Mouse (Mus musculus) hindbrain, embryonic 12.5 days (tissue): ENCODE results near the gene Il4i1. TPM values are rescaled to one million over a fixed set of nuclear protein-coding genes. Genes with fewer than 3 reads are reported as not detected.

Source experiments
- ATAC-seq: fragments of 200-750 bp; cut with Nextera tagmentation; 2 replicates; pipeline ENCODE4 v1.8.0; 2017; ENCODE audit warnings: moderate TSS enrichment; ENCODE audit not compliant: low FRiP score
- H3K27ac ChIP-seq: fragments of 300-500 bp; sonication (generic); 2 replicates; pipeline ENCODE4 v1.5.1; 2016; ENCODE audit warnings: mild to moderate bottlenecking
- H3K27me3 ChIP-seq: fragments of 300-500 bp; sonication (generic); 2 replicates; pipeline ENCODE4 v1.6.1; 2016; ENCODE audit warnings: mild to moderate bottlenecking
- H3K36me3 ChIP-seq: fragments of 300-500 bp; sonication (generic); 2 replicates; pipeline ENCODE4 v1.6.1; 2016; ENCODE audit warnings: mild to moderate bottlenecking
- H3K4me1 ChIP-seq: fragments of 300-500 bp; sonication (generic); 2 replicates; pipeline ENCODE4 v1.6.1; 2016
- H3K4me2 ChIP-seq: fragments of 300-500 bp; sonication (generic); replicated peaks from 2 replicates; pipeline ENCODE4 v1.6.1; 2016; ENCODE audit warnings: mild to moderate bottlenecking
- H3K4me3 ChIP-seq: fragments of 300-500 bp; sonication (generic); 2 replicates; pipeline ENCODE4 v1.5.1; 2016; ENCODE audit warnings: mild to moderate bottlenecking
- H3K9ac ChIP-seq: fragments of 300-500 bp; sonication (generic); 2 replicates; pipeline ENCODE4 v1.6.1; 2016; ENCODE audit warnings: mild to moderate bottlenecking, moderate library complexity
- H3K9me3 ChIP-seq: fragments of 300-500 bp; sonication (generic); replicated peaks from 2 replicates; pipeline ENCODE4 v1.6.1; 2016; ENCODE audit warnings: mild to moderate bottlenecking
- WGBS: fragments of 180-500 bp; shearing (Covaris S2); methylation state at CpG from one replicate; pipeline ENCODE4 v1.1.7; 2016; 5-methylcytosine and 5-hydroxymethylcytosine counted together
- polyA plus RNA-seq: library from polyadenylated mRNA; unstranded; fragments of >200 nt; fragmentation: Nextera tagmentation; extraction: Ambion mirVana; gene quantifications from 2 replicates; pipeline ENCODE4 v1.2.1, GENCODE M21; 2016

Gene Il4i1
- polyA plus RNA-seq, 1 experiment from 2014 or later, result 1.8 TPM

DNA sequence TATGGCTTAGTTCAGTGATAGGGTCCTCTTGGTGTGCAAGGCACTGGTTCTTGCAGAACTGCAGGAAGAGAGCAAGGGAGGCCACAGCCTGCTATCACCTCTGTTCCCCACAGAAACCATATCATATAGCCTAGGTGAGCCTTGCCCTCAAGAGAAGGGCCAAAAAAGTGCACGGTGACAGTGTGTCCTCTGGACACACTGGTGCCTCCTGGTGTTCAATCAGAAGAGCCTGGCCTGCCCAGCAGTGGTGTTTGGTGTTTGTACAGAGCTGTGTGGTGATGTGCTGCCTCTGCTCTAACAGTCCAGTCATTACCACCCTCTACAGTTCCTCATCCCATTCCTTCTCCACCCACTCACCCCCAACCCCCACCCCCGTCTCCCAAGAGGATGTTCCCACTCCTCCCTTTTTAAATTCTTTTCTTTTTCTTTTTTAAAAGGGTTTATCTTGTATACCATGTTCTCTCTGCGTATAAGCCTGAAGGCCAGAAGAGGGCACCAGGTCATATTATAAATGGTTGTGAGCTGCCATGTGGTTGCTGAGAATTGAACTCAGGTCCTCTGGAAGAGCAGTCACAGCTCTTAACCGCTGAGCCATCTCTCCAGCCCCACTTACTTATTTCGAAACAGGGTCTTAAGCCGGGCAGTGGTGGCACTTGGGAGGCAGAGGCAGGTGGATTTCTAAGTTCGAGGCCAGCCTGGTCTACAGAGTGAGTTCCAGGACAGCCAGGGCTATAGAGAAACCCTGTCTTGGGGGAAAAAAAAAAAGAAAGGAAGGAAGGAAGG is 5.7 kb downstream of the Il4i1 start:
- H3K4me2 ChIP-seq, result no peak overlapping the region
- H3K36me3 ChIP-seq, result no peaks in the 10 kb centered on the region
- no peak overlapping the region for H3K9ac ChIP-seq
- ATAC-seq, result no peak
- H3K4me3 ChIP-seq, result no peak overlapping the region
- no peak overlapping the region for H3K27ac ChIP-seq
- peaks cover 45% of the 10 kb centered on the region for H3K4me1 ChIP-seq
- 88% methylated on average over 7 of the region's 7 CpGs for WGBS
- no peaks in the 10 kb centered on the region for H3K27me3 ChIP-seq
- H3K9me3 ChIP-seq, result no peaks in the 10 kb centered on the region

DNA sequence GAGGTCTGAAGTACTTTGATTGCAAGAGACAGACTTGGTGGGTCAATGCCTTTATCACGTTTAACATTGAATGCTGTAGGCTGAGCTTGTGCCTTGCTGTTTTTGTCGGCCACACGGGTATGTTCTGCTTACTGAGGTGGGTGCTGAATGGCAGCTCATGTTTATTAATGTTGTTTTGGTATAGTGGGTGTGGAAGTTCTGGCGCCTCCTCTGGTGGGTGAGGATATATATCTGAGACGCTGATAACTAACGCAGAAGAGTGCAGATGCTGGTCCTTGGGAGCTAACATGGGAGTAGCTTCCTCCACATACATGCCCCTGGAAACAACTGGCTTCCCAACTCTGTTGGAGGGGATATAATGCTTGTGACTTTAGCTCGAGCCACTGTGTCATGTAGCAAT is 7.2 kb downstream of the Il4i1 start:
- Histone ChIP-seq H3K4me1 (peaks cover 30% of the 10 kb centered on the region), H3K27ac (no peak overlapping the region), H3K9me3 (no peaks in the 10 kb centered on the region), H3K27me3 (no peaks in the 10 kb centered on the region), H3K9ac (no peak overlapping the region), H3K4me2 (no peak overlapping the region), H3K36me3 (peaks cover 5% of the 10 kb centered on the region), H3K4me3 (no peak overlapping the region)
- ATAC-seq, result no peak
- 40% methylated on average over 7 of the region's 7 CpGs for WGBS

DNA sequence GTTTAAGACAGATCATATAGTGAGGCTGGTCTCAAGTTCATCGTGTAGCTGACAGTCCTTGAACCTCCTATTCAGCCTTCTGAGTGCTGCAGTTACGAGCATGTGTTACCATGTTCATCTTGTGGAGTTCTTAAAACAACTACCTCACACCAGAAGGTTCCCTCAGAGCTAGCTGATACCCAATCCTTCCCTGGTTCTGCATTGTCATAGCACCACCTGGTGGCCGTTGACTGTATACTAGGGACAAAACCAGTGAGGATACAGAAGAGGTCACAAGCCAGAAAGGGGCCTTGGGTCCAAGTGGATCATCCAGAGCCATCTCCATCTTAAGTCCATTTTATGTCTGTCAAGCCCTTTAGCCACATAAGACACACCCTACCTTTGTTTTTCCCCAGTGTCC is 8.7 kb downstream of the Il4i1 start:
- H3K4me1 ChIP-seq, result peaks cover 15% of the 10 kb centered on the region
- WGBS, result 31% methylated on average over 3 of the region's 3 CpGs
- H3K27ac ChIP-seq, result no peak overlapping the region; the same call in 1 of the 2 replicates
- H3K4me2 ChIP-seq, result no peak overlapping the region
- no peaks in the 10 kb centered on the region for H3K27me3 ChIP-seq
- H3K9me3 ChIP-seq, result no peaks in the 10 kb centered on the region
- ATAC-seq, result peak; percentile 68
- peaks cover 20% of the 10 kb centered on the region for H3K36me3 ChIP-seq
- H3K4me3 ChIP-seq, result no peak overlapping the region
- H3K9ac ChIP-seq, result no peak overlapping the region

DNA sequence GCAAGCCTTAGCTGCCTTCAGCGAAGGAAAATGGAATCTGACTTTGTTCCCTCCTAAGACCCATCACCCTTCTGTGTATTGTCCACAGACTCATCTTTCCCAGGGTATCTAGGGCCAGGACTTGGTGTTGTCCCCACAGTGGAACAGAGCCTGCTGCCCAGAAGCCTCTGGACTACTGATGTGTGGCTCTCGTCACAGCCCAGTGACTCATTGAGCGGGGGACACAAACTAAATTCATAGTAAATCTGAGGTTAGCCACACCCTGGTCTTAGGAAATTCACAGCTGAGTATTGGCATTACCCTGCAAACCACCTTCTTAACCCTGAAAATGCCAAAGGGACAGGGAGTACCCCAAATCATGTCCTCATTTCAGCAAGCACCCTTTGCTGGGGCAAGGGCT is 10.6 kb downstream of the Il4i1 start:
- Histone ChIP-seq H3K36me3 (peaks cover 38% of the 10 kb centered on the region), H3K27ac (no peak overlapping the region), H3K9me3 (no peaks in the 10 kb centered on the region), H3K9ac (no peak overlapping the region), H3K4me1 (peaks cover 8% of the 10 kb centered on the region; the same call in 1 of the 2 replicates), H3K4me2 (no peak overlapping the region), H3K27me3 (no peaks in the 10 kb centered on the region), H3K4me3 (no peak overlapping the region)
- 93% methylated on average over 3 of the region's 3 CpGs for WGBS
- no peak for ATAC-seq

DNA sequence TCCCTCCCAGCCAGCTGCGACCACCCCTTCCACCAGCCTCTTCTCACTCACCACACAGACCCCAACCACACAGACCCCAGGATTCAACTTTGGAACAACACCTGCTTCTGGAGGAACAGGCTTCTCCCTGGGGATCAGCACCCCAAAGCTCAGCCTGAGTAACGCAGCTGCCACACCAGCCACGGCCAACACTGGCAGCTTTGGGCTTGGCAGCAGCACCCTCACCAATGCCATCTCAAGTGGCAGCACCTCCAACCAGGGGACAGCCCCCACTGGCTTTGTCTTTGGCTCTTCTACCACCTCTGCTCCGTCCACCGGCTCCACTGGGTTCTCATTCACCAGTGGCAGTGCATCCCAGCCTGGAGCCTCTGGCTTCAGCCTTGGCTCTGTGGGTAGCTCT is 12.5 kb downstream of the Il4i1 start:
- ATAC-seq, result no peak
- H3K4me1 ChIP-seq, result peaks cover 8% of the 10 kb centered on the region; the same call in 1 of the 2 replicates
- peaks cover 44% of the 10 kb centered on the region for H3K36me3 ChIP-seq

DNA sequence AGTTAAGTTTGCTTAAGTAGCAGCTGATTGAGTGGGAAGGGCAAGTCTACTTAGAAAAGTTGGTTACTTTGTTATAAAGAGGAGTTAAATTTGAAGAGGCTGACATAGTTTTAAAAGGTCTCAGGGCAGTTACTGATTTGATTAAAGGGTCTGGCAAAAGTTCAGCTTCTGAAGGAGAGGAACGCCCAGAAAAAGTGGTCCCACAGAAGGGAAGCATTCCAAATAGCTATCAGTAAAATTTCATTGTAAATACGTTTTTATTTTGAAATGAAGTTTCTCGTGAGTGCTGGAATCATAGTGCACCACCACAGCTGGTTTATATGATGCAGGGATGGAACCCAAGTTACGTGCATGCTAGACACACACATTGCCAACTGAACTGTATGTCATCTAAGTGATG is 16.6 kb downstream of the Il4i1 start:
- Histone ChIP-seq H3K4me2 (no peak overlapping the region), H3K27me3 (peaks cover 2% of the 10 kb centered on the region; the same call in 1 of the 2 replicates), H3K36me3 (peaks cover 44% of the 10 kb centered on the region), H3K27ac (no peak overlapping the region), H3K4me3 (no peak overlapping the region), H3K4me1 (no peaks in the 10 kb centered on the region), H3K9ac (no peak overlapping the region), H3K9me3 (no peaks in the 10 kb centered on the region)
- no peak for ATAC-seq
- 83% methylated on average over 4 of the region's 4 CpGs for WGBS

More for the DNA sequence above, 12.5 kb downstream of the Il4i1 start:
- no peaks in the 10 kb centered on the region for H3K9me3 ChIP-seq
- no peaks in the 10 kb centered on the region for H3K27me3 ChIP-seq
- no peak overlapping the region for H3K4me2 ChIP-seq
- H3K9ac ChIP-seq, result no peak overlapping the region
- WGBS, result 97% methylated on average over 5 of the region's 5 CpGs
- H3K27ac ChIP-seq, result no peak overlapping the region
- no peak overlapping the region for H3K4me3 ChIP-seq

DNA sequence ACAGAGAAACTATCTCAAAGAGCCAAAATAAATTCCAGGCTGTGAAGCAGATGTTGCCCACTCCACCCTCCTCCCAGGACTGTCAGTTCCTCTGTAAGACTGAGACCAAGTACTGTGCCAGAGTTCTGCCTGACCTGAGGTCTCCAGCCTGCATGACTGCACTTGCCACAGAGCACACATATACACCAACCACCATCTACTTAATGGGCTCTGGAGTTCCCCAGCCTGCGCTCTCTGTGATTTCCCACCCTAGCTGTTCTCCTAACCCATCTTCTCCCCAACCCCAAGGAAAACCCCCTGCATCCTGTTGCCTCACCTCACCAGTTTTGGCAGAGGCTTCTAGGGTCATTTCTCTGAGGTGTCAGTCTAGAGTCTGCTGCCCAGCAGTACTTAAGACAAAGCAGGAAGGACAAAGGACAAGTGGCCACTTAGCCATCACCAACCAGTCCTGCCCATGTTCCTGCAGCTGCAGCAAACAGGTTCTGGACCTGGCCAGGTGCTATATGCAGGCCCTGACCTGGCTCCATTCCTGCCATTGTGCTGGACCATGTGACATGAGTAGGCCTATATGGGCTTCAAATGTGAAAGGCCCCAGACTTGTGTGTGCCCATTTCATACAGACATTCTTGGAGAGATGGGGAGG is 19.3 kb downstream of the Il4i1 start:
- Histone ChIP-seq H3K9me3 (no peaks in the 10 kb centered on the region), H3K27me3 (peaks cover 29% of the 10 kb centered on the region), H3K27ac (no peak overlapping the region), H3K9ac (no peak overlapping the region), H3K4me1 (peaks cover 14% of the 10 kb centered on the region), H3K4me2 (no peak overlapping the region), H3K4me3 (no peak overlapping the region), H3K36me3 (peaks cover 21% of the 10 kb centered on the region)
- WGBS, result 88% methylated on average over 1 of the region's 1 CpGs
- ATAC-seq, result no peak

DNA sequence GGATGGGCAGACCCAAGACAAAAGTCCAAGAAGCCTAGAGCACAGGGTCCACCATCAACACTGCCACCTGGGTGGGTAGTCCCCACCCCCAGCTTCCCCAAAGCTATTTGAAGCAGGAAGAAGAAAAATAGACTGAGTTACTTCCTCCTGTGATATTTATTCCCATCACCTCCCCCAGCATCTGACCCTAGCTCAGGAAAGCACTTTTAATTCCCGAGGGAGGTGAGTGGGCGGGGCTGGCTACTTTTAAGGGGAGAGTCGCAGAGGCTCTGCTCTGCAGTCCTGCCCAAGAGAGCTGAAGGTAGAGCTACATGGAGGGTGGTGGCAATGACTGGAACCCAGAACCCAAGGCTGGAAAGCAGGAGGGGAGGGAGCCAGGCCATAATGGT is 19.8 kb downstream of the Il4i1 start:
- Histone ChIP-seq H3K36me3 (peaks cover 21% of the 10 kb centered on the region), H3K4me2 (no peak overlapping the region), H3K27me3 (peaks cover 34% of the 10 kb centered on the region), H3K4me3 (no peak overlapping the region), H3K9me3 (no peaks in the 10 kb centered on the region), H3K9ac (no peak overlapping the region), H3K27ac (no peak overlapping the region), H3K4me1 (peaks cover 16% of the 10 kb centered on the region)
- 47% methylated on average over 3 of the region's 3 CpGs for WGBS
- ATAC-seq, result no peak

DNA sequence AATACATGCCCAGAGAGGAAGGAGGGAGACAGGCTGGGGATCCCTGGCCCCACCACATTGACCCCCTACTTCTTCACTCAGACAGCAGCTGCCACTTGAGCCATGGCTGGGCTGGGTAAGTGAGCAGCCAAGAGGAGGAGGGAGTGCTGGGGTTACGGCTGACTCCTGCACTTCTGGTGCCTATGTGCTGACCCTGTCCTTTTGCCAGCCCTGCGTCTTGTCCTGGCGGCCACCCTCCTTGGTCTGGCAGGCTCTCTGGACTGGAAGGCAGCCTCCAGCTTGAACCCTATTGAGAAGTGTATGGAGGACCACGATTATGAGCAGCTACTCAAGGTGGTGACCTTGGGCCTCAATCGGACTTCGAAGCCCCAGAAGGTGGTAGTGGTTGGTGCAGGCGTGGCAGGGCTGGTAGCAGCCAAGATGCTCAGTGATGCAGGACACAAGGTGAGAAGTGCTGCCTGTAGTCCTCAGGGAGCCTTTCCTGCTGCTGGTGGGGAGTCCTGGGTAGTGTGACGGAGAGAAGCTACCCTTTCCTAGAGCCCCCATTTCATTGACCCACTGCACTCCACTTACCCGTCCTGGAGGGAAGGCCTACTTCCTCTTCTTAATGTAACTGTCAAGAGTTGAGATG is 20.4 kb downstream of the Il4i1 start:
- no peak for ATAC-seq
- no peaks in the 10 kb centered on the region for H3K9me3 ChIP-seq
- WGBS, result 83% methylated on average over 9 of the region's 9 CpGs
- no peak overlapping the region for H3K9ac ChIP-seq
- H3K4me1 ChIP-seq, result peaks cover 16% of the 10 kb centered on the region
- no peak overlapping the region for H3K27ac ChIP-seq
- peaks cover 21% of the 10 kb centered on the region for H3K36me3 ChIP-seq
- H3K27me3 ChIP-seq, result peaks cover 39% of the 10 kb centered on the region
- no peak overlapping the region for H3K4me3 ChIP-seq
- no peak overlapping the region for H3K4me2 ChIP-seq

DNA sequence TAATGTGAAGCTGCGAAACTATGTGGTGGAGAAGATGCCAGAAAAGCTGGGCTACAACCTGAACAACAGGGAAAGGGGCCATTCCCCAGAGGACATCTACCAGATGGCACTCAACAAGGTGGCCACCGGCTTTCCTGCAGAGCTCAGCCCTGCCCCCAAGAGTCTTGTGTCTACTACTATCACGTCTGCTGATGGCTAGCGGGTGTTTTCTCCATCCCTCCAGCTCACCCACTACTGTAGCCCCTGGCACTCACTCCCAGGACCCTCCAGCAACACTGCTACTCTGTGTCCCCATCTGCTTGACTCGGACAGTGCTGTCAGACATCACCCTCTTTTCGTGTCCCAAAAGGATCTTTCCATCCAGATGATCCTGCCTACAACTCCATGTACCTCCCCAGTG is 21.9 kb downstream of the Il4i1 start:
- no peak overlapping the region for H3K4me3 ChIP-seq
- no peaks in the 10 kb centered on the region for H3K9me3 ChIP-seq
- no peak overlapping the region for H3K27ac ChIP-seq
- H3K4me2 ChIP-seq, result no peak overlapping the region
- ATAC-seq, result no peak
- H3K27me3 ChIP-seq, result peaks cover 46% of the 10 kb centered on the region
- H3K36me3 ChIP-seq, result peaks cover 29% of the 10 kb centered on the region
- WGBS, result 85% methylated on average over 6 of the region's 6 CpGs
- peaks cover 16% of the 10 kb centered on the region for H3K4me1 ChIP-seq
- no peak overlapping the region for H3K9ac ChIP-seq

DNA sequence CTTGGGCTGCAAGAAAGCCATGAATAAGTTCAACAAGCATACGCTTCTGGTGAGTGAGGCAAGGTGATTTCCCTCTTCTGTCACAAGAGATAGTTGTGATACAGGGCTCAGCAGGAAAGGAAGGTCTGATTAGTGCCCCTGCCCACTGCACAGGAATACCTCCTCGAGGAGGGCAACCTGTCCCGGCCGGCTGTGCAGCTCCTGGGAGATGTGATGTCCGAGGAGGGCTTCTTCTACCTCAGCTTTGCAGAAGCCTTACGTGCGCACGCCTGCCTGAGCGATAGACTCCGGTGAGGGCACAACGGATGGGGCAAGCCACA is 22.9 kb downstream of the Il4i1 start:
- peak overlapping the region; percentile 49 for H3K9ac ChIP-seq
- peak overlapping the region; percentile 4; the same call in 1 of the 2 replicates for H3K27ac ChIP-seq
- ATAC-seq, result no peak
- no peaks in the 10 kb centered on the region for H3K9me3 ChIP-seq
- H3K4me2 ChIP-seq, result peak overlapping the region; percentile 51
- H3K4me3 ChIP-seq, result peak overlapping the region; percentile 28
- peaks cover 39% of the 10 kb centered on the region for H3K36me3 ChIP-seq
- H3K4me1 ChIP-seq, result peaks cover 16% of the 10 kb centered on the region
- 30% methylated on average over 11 of the region's 11 CpGs for WGBS
- peaks cover 46% of the 10 kb centered on the region for H3K27me3 ChIP-seq

DNA sequence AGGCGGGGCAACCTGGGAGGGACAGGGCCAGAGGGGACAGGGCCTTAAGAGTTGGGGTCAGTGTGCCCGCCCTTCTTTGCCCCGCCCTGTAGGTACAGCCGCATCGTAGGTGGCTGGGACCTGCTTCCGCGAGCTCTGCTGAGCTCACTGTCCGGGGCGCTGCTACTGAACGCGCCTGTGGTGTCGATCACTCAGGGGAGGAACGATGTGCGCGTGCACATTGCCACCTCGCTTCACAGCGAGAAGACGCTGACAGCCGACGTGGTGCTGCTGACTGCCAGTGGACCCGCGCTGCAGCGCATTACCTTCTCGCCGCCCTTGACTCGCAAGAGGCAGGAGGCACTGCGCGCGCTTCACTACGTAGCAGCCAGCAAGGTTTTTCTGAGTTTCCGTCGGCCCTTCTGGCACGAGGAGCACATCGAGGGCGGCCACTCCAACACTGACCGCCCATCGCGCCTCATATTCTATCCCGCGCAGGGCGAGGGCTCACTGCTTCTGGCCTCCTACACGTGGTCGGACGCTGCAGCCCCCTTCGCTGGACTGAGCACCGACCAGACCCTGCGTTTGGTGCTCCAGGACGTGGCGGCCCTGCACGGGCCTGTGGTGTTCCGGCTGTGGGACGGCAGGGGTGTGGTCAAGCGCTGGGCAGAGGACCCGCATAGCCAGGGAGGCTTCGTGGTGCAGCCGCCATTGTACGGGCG is 23.5 kb downstream of the Il4i1 start:
- peak; percentile 61 for ATAC-seq
- WGBS, result under 1% methylated on average over 58 of the region's 58 CpGs
- H3K27me3 ChIP-seq, result peaks cover 46% of the 10 kb centered on the region
- peaks cover 44% of the 10 kb centered on the region for H3K36me3 ChIP-seq
- peak overlapping the region; percentile 51 for H3K4me2 ChIP-seq
- H3K27ac ChIP-seq, result no peak overlapping the region
- peaks cover 16% of the 10 kb centered on the region for H3K4me1 ChIP-seq
- peak overlapping the region; percentile 28 for H3K4me3 ChIP-seq
- H3K9ac ChIP-seq, result peak overlapping the region; percentile 49
- H3K9me3 ChIP-seq, result no peaks in the 10 kb centered on the region
